In the genomic region with DNA sequence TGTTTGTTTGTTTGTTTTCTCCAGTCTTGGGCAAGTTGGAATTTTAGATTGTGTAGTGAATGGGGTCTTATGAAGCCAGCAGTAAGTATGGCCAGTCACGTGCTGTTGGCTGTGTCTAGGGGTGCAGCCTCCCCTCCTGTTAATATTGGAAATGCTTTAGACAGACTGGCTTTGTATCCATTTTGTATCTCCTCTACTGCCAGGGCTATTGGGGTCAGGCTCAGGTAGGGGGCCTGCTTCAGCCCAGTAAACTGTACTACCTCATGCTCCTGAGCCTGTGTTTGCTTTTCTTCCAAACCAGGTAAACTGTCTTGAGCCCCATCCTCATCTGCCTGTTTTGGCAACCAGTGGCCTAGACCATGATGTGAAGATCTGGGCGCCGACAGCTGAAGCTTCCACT, we compare ENCODE assay signal across 22 mouse cellular contexts.
"Had no signal": no experiment of that assay in that cellular context is flagged by ENCODE, and none has a peak within 500 bp of the region (broad histone marks: within the 10 kb centered on the region; RNA-seq: fewer than 3 reads in every experiment).

No protein-coding gene starts in this region.

- H3K27ac ChIP-seq: liver, embryonic 14.5 days; lung, embryonic 15.5 days; midbrain, embryonic 10.5 days; midbrain, embryonic 13.5 days; neural tube, embryonic 13.5 days; stomach, embryonic 15.5 days had no signal

- DNase-seq: kidney, adult 9 months; kidney, postnatal 14 days; kidney, postnatal 4 days; layer of hippocampus, adult 9-11 months; layer of hippocampus, postnatal 36 days; lung, adult 18-20 months; lung, postnatal 10 days; lung, postnatal 36 days; retina, postnatal 1 day; right cerebral cortex, postnatal 25 days; spleen, adult 18-20 months; thymus, postnatal 25 days had no signal

- ATAC-seq: midbrain, embryonic 13.5 days; midbrain, embryonic 16.5 days had no signal

- H3K27me3 ChIP-seq: lung, embryonic 15.5 days; megakaryocyte, embryonic 14.5 days; midbrain, embryonic 13.5 days; neural tube, embryonic 13.5 days; stomach, embryonic 15.5 days had no signal

- H3K4me3 ChIP-seq: left cerebral cortex, adult 2 months; lung, embryonic 15.5 days; megakaryocyte, embryonic 14.5 days; midbrain, embryonic 10.5 days; midbrain, embryonic 13.5 days; myocyte; neural tube, embryonic 13.5 days; stomach, embryonic 15.5 days had no signal

- H3K4me1 ChIP-seq: lung, embryonic 15.5 days; neural tube, embryonic 13.5 days; stomach, embryonic 15.5 days had no signal

- H3K4me2 ChIP-seq: lung, embryonic 15.5 days; midbrain, embryonic 13.5 days; neural tube, embryonic 13.5 days; stomach, embryonic 15.5 days had no signal

- H3K9me3 ChIP-seq: lung, embryonic 15.5 days; megakaryocyte, embryonic 14.5 days; midbrain, embryonic 10.5 days; midbrain, embryonic 13.5 days; neural tube, embryonic 13.5 days; stomach, embryonic 15.5 days had no signal

- H3K9ac ChIP-seq: liver, embryonic 14.5 days; lung, embryonic 15.5 days; midbrain, embryonic 13.5 days; neural tube, embryonic 13.5 days; stomach, embryonic 15.5 days had no signal
